Mouse (Mus musculus): Measurements from ENCODE around the gene Smtn. TPM values are rescaled to one million over a fixed set of nuclear protein-coding genes. Genes with fewer than 3 reads are reported as not detected.

Gene Smtn
- polyA plus RNA-seq (2017; shearing (Covaris generic)) = 1 to 10 TPM in 1 of 2 experiments, under 1 TPM in 1; 0.12 to 2.0 TPM

DNA sequence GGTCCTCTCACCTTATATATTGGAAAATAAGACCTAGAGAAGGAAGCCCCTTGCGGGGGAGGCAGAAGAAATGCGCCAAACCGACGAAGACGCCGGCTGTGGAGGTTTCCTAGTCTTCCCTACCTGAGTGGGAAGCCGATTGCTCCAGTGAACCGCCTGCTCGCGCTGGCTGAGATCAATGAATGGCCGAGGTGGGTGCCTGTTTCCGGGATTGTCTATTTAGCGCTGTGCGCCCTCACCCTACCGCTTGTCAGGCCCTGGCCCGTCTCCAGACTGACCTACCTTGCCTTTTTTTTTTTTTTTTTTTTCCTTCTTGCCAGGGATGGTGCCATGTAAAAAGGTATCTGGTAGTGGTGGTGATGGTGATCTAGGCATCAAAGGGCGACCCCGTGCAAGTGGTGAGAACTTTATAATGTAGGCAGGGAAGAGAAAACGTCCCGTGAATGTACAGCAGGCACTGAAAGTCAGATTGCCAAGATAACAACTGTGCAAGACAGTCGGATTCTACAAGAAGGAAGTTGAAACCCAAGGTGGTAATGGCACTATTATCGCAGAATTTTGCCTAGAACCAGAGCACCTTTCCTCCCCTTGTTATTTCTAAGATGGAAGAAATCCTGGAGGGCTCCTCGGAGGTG, at the start of gene Smtn:
TSS of gene Smtn (minus strand) at position 162 of the 635 bp plus-strand sequence.

GRCm38 (mm10) chr11:3514529-3515054, 25.8 kb downstream of the Smtn start, which contains the start of gene Selenom:
TSS of gene Selenom (plus strand) at chr11:3514684.

DNA sequence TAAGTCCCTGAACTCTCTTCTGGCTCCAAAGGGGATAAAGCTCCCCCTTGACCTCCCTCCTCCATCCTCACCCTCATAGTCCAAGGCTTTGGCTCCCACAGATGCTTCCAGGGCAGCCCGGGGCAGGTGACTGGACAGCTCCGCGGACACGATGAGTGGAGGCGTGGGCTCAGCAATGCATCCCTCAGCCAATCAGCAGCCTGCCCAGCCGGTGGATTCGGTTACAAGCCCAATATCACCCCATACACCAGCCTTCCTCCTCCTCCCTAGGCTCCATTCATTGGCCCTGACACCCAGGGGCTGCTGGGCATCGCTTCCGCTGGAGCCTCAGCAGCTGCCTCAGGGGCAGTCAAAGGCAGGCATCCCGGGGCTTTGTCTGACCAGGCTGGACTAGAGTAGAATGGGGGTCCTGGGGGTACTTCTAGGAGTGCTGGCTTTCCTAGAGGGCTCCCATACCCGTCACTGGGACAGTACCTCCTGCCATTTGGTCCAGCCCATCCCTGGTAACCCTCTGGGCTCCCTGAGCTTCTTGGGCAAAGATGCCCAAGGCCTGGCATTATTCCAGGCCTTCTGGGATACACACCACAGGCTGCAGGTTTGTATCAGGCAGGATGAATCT, 52.4 kb downstream of the Smtn start, which contains the start of gene Pla2g3:
TSS of gene Pla2g3 (plus strand) at position 333 of the 619 bp plus-strand sequence.

Other genes with a start within 250 kb of the Smtn start
- gene Pik3ip1, start 210.2 kb downstream of the Smtn start, polyA plus RNA-seq (2017; shearing (Covaris generic)) = 100 to 1,000 TPM; 136 to 186 TPM
- gene Limk2, start 131.4 kb downstream of the Smtn start, polyA plus RNA-seq (2017; shearing (Covaris generic)) = 100 to 1,000 TPM in 1 of 2 experiments, 10 to 100 TPM in 1; 96.5 to 112 TPM
- gene Rnf185, start 88.2 kb downstream of the Smtn start, polyA plus RNA-seq (2017; shearing (Covaris generic)) = 10 to 100 TPM; 24.8 to 29.1 TPM
- gene Pla2g3, start 52.3 kb downstream of the Smtn start, polyA plus RNA-seq (2017; shearing (Covaris generic)) = under 1 TPM; 0.25 to 0.78 TPM
- 1 to 10 TPM in 1 of 2 experiments, not detected in 1; 1.0 TPM for gene Inpp5j, start 35.8 kb downstream of the Smtn start, polyA plus RNA-seq (2017; shearing (Covaris generic))
- gene Selenom, start 25.9 kb downstream of the Smtn start, polyA plus RNA-seq (2017; shearing (Covaris generic)) = 1 to 10 TPM; 3.3 to 6.9 TPM
- 10 to 100 TPM; 26.4 to 27.4 TPM for gene Morc2a, start 108.6 kb upstream of the Smtn start, polyA plus RNA-seq (2017; shearing (Covaris generic))